10 mouse cellular contexts compared by ENCODE assay signal in the genomic region with DNA sequence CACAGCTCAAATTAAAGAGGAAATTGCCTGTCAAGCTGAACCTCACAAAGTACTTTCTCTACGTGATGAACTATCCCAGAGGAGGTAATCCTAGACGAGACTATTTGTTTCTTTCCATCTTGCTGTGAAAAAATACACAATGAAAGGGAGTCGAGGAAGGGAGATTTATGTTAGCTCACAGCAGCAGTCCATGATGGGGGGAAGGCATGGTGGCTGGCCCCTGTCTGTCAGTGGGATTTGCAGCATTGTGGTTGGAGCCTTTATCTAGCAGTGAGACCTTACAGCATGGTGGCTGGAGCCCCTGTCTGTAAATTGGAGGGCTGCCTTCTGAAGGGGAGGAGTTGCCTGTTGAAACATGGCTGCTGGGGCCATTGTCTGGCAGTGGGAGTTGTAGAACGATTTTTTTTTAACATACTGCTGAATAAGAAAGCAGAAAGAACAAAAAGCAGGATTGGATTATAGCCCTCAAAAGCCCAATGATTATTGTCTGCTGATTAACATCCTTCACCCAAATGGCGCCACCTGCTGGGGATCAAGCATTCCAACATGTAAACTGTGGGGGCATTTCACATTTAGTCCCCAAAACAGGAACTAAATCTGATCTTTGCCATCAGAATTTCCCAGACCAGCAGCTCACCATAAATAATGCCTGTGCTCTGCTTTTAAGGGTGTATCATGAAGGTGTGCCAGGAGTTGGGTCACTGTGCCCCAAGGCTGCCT. TPM values are rescaled to one million over a fixed set of nuclear protein-coding genes. Genes with fewer than 3 reads are reported as not detected.
A peak's percentile ranks its signal among the peaks of the same experiment; 100 is the strongest.
DNase-seq lines count a peak whose midpoint lies in the region; ATAC-seq lines count a peak whose summit lies in the region.
"Had no signal": no experiment of that assay in that cellular context is flagged by ENCODE, and none has a peak within 500 bp of the region (broad histone marks: within the 10 kb centered on the region; RNA-seq: fewer than 3 reads in every experiment).

No protein-coding gene starts in this region.

- DNase-seq in heart, adult 11 months, result peak; percentile 34
- no peak for DNase-seq in heart, embryonic 10.5 days (ENCODE audit: low spot score)
- DNase-seq in midbrain, embryonic 11.5 days (ENCODE audit: low spot score, missing footprints), result peak; percentile 77
- peak; percentile 41 for DNase-seq in T-cell, adult 2 months (ENCODE audit: low spot score)
- DNase-seq in natural killer cell, adult 2 months (ENCODE audit: low spot score in 2 of 2), result peak; percentile 42 to 62
- no peak for DNase-seq in urinary bladder, adult 18-20 months (ENCODE audit: low spot score in 2 of 2)
- DNase-seq: cerebellum, adult 8-10 months; left cerebral cortex, postnatal 4 days had no signal

- H3K27ac ChIP-seq in heart, embryonic 10.5 days, result no peak overlapping the region
- H3K27ac ChIP-seq in midbrain, embryonic 11.5 days (ENCODE audit: low read depth, low read length), result no peak overlapping the region
- no peak overlapping the region for H3K27ac ChIP-seq in midbrain, embryonic 16.5 days (ENCODE audit: low read length)
- H3K27ac ChIP-seq in hindbrain, embryonic 13.5 days, result no peak overlapping the region

- ATAC-seq in midbrain, embryonic 11.5 days (ENCODE audit: low FRiP score), result no peak
- no peak for ATAC-seq in midbrain, embryonic 16.5 days
- no peak for ATAC-seq in hindbrain, embryonic 13.5 days (ENCODE audit: low FRiP score)

- H3K9me3 ChIP-seq in heart, embryonic 10.5 days, result no peaks in the 10 kb centered on the region
- no peaks in the 10 kb centered on the region for H3K9me3 ChIP-seq in midbrain, embryonic 11.5 days (ENCODE audit: control insufficient read depth, low read length)
- H3K9me3 ChIP-seq in midbrain, embryonic 16.5 days (replicated peaks; ENCODE audit: control insufficient read depth, low read length, poor library complexity, severe bottlenecking), result no peaks in the 10 kb centered on the region
- no peaks in the 10 kb centered on the region for H3K9me3 ChIP-seq in hindbrain, embryonic 13.5 days

- peaks cover 12% of the 10 kb centered on the region; the same call in 1 of the 2 replicates for H3K4me1 ChIP-seq in heart, embryonic 10.5 days
- H3K4me1 ChIP-seq in midbrain, embryonic 11.5 days (ENCODE audit: control insufficient read depth, insufficient read depth, low read length), result no peaks in the 10 kb centered on the region
- no peaks in the 10 kb centered on the region; the same call in none of the 2 replicates for H3K4me1 ChIP-seq in midbrain, embryonic 16.5 days (ENCODE audit: control insufficient read depth, insufficient read depth, low read length)
- 0 out of 2 replicates have a peak, but pooled peaks cover 2% of the 10 kb centered on the region for H3K4me1 ChIP-seq in hindbrain, embryonic 13.5 days (replicated peaks)

- H3K4me2 ChIP-seq in midbrain, embryonic 11.5 days, result no peak overlapping the region
- no peak overlapping the region for H3K4me2 ChIP-seq in midbrain, embryonic 16.5 days (ENCODE audit: low read length)
- H3K4me2 ChIP-seq in hindbrain, embryonic 13.5 days, result no peak overlapping the region

- H3K36me3 ChIP-seq in heart, embryonic 10.5 days, result no peaks in the 10 kb centered on the region
- H3K36me3 ChIP-seq in midbrain, embryonic 11.5 days (ENCODE audit: control insufficient read depth, insufficient read depth, low read length), result no peaks in the 10 kb centered on the region
- H3K36me3 ChIP-seq in midbrain, embryonic 16.5 days (ENCODE audit: control insufficient read depth, insufficient read depth, low read length), result no peaks in the 10 kb centered on the region
- no peaks in the 10 kb centered on the region for H3K36me3 ChIP-seq in hindbrain, embryonic 13.5 days

- H3K27me3 ChIP-seq in heart, embryonic 10.5 days (ENCODE audit: insufficient read depth, poor library complexity, severe bottlenecking), result no peaks in the 10 kb centered on the region
- no peaks in the 10 kb centered on the region for H3K27me3 ChIP-seq in midbrain, embryonic 11.5 days (ENCODE audit: control insufficient read depth, insufficient read depth, low read length)
- H3K27me3 ChIP-seq in midbrain, embryonic 16.5 days (ENCODE audit: control insufficient read depth, insufficient read depth, low read depth, low read length), result no peaks in the 10 kb centered on the region
- no peaks in the 10 kb centered on the region for H3K27me3 ChIP-seq in hindbrain, embryonic 13.5 days

- no peak overlapping the region for H3K9ac ChIP-seq in midbrain, embryonic 11.5 days (ENCODE audit: low read length)
- H3K9ac ChIP-seq in midbrain, embryonic 16.5 days (ENCODE audit: low read depth, low read length), result no peak overlapping the region
- H3K9ac ChIP-seq in hindbrain, embryonic 13.5 days, result no peak overlapping the region

- WGBS in heart, embryonic 10.5 days, result 56% methylated on average over 5 of the region's 5 CpGs
- WGBS in midbrain, embryonic 11.5 days, result 59% methylated on average over 5 of the region's 5 CpGs
- 46% methylated on average over 5 of the region's 5 CpGs for WGBS in midbrain, embryonic 16.5 days
- 53% methylated on average over 5 of the region's 5 CpGs for WGBS in hindbrain, embryonic 13.5 days

- H3K4me3 ChIP-seq in heart, embryonic 10.5 days, result no peak overlapping the region
- no peak overlapping the region for H3K4me3 ChIP-seq in midbrain, embryonic 11.5 days (ENCODE audit: low read depth, low read length)
- no peak overlapping the region for H3K4me3 ChIP-seq in midbrain, embryonic 16.5 days (ENCODE audit: low read depth, low read length)
- H3K4me3 ChIP-seq in hindbrain, embryonic 13.5 days, result no peak overlapping the region

RNA-seq across cellular contexts. Expression of a gene that starts 54.0 kb away (rescaled TPM):
- 5.2 and 6.8 TPM in 2 replicates for polyA plus RNA-seq in heart, embryonic 10.5 days (2016; fragmentation: Nextera tagmentation; extraction: Ambion mirVana)
- polyA plus RNA-seq in midbrain, embryonic 11.5 days (2014; fragmentation: Nextera tagmentation; extraction: Ambion mirVana), result 9.2 and 11.1 TPM in 2 replicates
- polyA plus RNA-seq in midbrain, embryonic 16.5 days (2015; fragmentation: Nextera tagmentation; extraction: Ambion mirVana), result 31.8 and 33.8 TPM in 2 replicates
- 22.2 and 24.1 TPM in 2 replicates for polyA plus RNA-seq in hindbrain, embryonic 13.5 days (2015; fragmentation: Nextera tagmentation; extraction: Ambion mirVana)

Comparison
In these comparisons a context has a peak if more than half of its experiments do, and no peak if none do; other contexts are left out.
1. DNase-seq: peak in heart, adult 11 months (single experiment), midbrain, embryonic 11.5 days (single experiment), T-cell, adult 2 months (single experiment) and natural killer cell, adult 2 months (2 of 2); none in heart, embryonic 10.5 days (single experiment) and urinary bladder, adult 18-20 months (0 of 2).